Mouse (Mus musculus): ENCODE measurements around the gene Gpx3. TPM values are rescaled to one million over a fixed set of nuclear protein-coding genes. Genes with fewer than 3 reads are reported as not detected.

Gene Gpx3
- polyA plus RNA-seq, 1 experiment, result 88.0 TPM

GRCm38 (mm10) chr11:54910081-54910665 is 7.9 kb downstream of the Gpx3 start:
- no peak for DNase-seq (ENCODE audit: low read depth, low spot score)
- 85% methylated on average over 12 of the region's 12 CpGs for WGBS

- 89% methylated on average over 3 of the region's 3 CpGs for WGBS
These were observed 8.9 kb downstream of the Gpx3 start for GRCm38 (mm10) chr11:54911201-54911600.

DNA sequence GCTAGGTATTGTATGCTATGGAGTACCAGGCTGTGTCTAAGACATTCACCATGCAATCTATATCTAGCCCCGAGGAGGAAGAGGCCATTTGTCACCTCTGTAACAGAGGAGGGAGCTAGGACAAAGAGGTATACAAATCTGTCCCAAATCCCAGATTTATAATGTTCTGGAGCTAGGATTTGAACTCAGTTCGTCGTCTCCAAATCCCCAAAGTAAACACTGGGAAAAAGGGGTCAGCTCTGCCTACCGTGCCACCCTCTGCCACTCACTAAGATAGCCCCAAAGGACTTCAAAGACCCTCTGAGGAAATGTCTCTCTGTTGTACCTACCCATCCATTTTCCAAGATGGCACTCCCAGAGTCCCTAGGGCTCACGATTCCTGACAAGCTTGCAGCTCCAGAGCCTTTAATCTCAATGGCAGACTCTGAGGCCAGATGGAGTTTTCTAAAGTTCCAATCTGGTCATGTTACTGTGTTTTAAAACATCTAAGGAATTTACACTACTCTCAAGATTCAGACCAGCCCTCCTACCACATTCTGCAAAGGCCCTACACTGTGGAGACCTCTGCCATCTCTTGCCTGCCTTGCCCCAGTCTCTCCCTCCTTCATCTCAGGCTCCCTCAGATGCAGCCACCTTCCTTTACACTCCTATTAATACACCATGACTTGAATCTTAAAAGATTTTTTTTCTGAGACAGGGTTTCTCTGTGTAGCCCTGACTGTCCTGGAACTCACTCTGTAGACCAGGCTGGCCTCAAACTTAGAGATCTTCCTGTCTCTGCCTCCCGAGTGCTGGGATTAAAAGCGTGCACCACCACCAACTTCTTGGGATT is 9.6 kb downstream of the Gpx3 start:
- WGBS, result 84% methylated on average over 7 of the region's 7 CpGs
- no peak for DNase-seq (ENCODE audit: low read depth, low spot score)

More at GRCm38 (mm10) chr11:54911201-54911600, 8.9 kb downstream of the Gpx3 start:
- no peak for DNase-seq (ENCODE audit: low read depth, low spot score)

DNA sequence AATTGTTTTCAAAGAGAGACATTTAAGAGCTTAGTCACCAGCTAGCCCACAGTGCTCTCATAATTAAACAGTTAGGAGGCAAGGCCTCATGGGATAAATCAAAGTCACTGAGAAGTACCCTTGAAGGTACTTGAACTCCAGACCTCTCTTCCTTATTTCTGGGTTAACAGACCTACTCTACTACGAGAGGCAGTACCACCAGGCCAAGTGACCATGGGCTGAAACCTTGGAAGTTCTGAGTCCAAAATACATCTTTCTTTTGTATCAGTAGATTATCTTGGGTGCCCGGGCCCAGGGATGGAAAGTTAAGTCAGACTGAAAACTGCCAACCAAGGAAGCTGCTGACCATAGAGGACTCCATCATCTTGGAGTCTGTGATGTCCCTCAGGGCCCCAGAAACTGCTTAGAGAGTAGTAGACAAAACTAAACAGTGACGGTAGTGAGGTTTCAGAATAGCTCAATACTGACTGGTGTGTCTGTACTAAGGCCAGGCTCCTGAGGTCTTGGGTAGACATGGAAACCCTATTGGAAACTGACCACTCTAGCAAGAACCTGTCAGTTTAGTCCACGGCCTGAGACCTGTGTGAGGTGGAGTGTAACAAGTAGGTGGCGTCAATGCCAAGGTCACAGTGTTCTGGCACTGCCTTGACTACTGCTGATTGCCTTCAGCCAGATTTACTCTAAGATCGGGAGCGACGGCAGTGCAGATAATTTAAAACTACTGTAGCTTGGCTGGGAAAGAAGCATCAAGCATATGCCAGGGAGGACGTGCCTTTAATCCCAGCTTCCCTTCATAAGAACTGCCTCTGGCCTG is 10.5 kb downstream of the Gpx3 start:
- WGBS, result 87% methylated on average over 9 of the region's 9 CpGs
- DNase-seq (ENCODE audit: low read depth, low spot score), result no peak

DNA sequence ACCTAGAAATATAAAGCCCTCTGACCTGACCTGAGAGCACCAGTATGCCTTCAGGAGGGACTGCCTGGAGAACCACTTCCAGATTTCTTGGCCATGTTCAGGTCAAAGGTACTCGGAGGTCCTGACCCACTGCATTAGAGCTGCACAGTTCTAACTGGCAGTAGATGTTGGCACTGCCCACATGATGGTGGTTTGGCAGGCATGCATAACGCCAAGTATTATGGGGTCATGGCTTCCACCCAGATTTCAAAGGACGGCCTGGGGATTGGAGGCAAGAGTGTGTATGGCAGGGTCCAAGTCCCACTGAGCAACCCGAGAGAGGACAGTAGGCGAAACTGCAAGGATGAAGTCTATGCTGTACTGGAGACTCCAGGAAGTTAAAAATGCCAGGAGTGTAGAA is 11.6 kb downstream of the Gpx3 start:
- no peak for DNase-seq (ENCODE audit: low read depth, low spot score)
- WGBS, result 88% methylated on average over 5 of the region's 5 CpGs

DNA sequence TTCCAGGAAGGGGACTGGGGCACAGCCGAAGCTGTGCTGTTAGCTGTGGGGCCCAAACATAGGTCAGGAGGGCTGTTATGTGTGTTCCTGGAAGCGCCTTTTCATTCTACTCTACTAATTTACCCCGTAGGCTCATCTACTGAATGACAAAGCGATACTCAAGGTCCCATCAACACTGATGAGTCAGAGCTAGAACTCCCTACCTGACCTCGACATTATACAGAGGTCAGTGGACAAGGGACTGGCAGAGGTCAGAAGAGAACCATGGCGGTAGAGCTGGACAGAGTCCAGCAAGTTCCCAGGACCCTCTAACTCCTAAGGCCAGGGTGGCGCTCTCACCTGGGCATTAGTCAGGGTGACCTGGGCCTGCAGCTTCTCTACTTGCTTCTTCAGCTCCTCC is 15.2 kb downstream of the Gpx3 start:
- DNase-seq (ENCODE audit: low read depth, low spot score), result no peak
- 91% methylated on average over 7 of the region's 7 CpGs for WGBS

DNA sequence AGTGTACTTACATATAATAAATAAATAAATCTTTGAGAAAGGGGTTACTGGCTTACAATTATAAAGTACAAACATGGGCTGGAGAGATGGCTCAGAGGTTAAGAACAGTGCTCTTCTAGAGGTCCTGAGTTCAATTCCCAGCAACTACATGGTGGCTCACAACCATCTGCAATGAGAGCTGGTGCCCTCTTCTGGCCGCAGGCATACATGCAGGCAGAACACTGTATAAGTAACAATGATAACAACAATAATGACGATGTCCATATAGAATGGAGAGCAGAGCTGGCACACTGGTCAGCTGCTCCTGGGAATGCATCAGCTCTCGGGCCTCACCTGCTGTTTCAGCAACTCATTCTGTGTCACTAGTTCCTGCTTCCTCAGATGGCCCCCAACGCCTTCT is 16.0 kb downstream of the Gpx3 start:
- DNase-seq (ENCODE audit: low read depth, low spot score), result no peak
- 95% methylated on average over 4 of the region's 4 CpGs for WGBS

DNA sequence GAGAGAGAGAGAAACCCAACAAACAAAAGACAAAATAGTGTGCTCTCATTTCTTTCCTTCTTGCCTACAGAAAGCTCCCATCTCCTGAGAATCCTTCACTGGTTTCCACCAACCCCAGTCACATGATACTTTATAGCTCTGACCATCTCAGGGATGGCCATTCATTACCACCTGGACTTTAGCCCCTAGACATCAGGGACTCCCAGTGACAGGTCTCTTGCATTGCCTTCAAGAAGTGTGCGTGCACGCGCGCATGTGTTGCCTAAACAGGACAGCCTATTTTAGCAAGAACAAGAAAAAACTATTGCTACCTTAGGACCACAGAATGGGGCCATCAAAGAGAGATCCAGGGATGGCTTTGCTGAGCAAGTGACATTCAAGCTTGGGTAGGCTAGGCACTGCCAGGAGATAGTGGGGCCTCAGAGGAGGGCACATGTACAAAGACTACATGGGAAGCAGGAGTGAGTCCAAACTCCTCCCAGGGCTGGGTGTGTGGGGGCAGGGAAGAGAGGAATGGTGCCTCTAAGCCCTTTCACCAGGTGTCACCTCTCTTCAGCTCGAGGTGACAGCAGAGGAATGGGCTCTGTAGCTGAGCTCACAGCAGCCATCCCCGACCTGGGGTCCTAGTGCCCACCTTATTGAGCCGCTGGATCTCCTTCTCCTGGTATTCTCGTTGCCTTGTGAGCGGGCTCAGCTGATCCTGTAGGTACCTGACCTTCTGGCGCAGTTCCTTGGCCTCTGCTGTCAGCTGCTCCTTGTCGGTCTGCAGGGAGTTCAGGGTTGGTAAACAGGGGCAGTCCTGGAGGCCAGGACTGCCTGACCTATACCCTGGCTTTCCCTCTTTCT is 18.1 kb downstream of the Gpx3 start:
- DNase-seq (ENCODE audit: low read depth, low spot score), result no peak
- WGBS, result 68% methylated on average over 11 of the region's 11 CpGs

GRCm38 (mm10) chr11:54920973-54921580 is 18.8 kb downstream of the Gpx3 start:
- WGBS, result 70% methylated on average over 6 of the region's 6 CpGs
- no peak for DNase-seq (ENCODE audit: low read depth, low spot score)

GRCm38 (mm10) chr11:54921798-54922197 is 19.5 kb downstream of the Gpx3 start:
- 67% methylated on average over 7 of the region's 7 CpGs for WGBS

GRCm38 (mm10) chr11:54922488-54922887 is 20.2 kb downstream of the Gpx3 start:
- DNase-seq (ENCODE audit: low read depth, low spot score), result no peak
- 95% methylated on average over 3 of the region's 3 CpGs for WGBS

More at GRCm38 (mm10) chr11:54921798-54922197, 19.5 kb downstream of the Gpx3 start:
- DNase-seq (ENCODE audit: low read depth, low spot score), result no peak

DNA sequence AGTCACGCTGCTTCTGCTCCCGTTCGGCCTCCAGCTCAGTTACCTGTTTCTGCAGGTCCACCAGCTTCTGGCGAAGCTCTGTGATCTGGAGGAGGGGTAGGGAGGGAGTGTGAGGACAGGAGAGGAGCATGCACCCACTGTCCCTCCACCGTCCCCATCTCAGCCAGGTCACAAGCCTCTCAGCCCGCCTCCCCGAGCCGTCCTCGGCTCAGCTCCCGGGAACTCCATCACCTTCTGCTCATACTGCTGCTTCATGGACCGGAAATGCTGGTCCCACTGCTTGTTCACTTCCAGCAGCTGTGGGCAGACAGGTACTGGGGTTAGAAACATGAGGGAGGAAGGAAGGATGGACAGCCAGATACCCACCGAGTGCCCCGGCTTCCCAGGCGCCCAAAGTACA is 21.9 kb downstream of the Gpx3 start:
- DNase-seq (ENCODE audit: low read depth, low spot score), result no peak
- WGBS, result 93% methylated on average over 14 of the region's 14 CpGs

DNA sequence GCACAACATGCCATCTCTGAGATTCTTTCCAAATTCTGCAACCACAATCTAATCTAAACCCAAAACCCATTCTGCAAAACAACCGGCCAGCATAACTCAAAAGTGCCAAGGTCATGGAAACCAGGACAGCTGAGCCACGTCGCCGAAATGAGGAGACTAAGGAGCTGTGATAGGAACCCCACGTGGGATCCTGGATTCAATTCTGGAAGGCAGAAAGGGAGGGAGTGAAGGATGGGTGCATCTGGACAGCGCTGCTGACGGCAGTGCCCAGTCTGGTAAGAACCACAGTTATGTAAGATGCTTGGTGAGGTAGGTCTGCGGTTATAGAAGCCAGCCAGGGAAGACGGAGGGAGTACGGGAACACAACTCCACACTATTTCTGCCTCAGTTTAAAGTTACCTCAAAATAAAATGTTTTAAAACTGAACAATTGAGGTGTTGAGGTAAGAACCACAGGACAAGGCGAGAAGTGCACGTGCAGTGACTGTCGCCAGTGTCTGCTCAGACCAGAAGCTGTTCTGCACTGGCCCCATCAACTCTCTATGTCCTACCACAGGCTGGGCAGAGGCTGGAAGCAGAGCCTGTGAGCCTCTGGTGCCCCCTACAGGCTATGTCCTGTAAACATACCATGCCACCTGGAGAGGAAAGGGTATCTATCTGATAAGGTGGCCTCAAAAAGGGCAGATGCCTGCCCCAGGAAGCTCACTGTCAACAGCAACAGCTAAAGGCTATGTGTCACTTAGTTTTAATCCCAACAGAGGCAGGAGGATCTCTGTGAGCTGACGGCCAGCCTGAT is 25.3 kb downstream of the Gpx3 start:
- WGBS, result 82% methylated on average over 14 of the region's 14 CpGs
- DNase-seq (ENCODE audit: low read depth, low spot score), result no peak

GRCm38 (mm10) chr11:54928219-54928618 is 26.0 kb downstream of the Gpx3 start:
- 90% methylated on average over 3 of the region's 3 CpGs for WGBS
- DNase-seq (ENCODE audit: low read depth, low spot score), result no peak

- 73% methylated on average over 7 of the region's 7 CpGs for WGBS
- DNase-seq (ENCODE audit: low read depth, low spot score), result no peak
These were observed 26.6 kb downstream of the Gpx3 start for GRCm38 (mm10) chr11:54928886-54929285.

GRCm38 (mm10) chr11:54929290-54929689 is 27.0 kb downstream of the Gpx3 start:
- WGBS, result 83% methylated on average over 6 of the region's 6 CpGs
- DNase-seq (ENCODE audit: low read depth, low spot score), result no peak

DNA sequence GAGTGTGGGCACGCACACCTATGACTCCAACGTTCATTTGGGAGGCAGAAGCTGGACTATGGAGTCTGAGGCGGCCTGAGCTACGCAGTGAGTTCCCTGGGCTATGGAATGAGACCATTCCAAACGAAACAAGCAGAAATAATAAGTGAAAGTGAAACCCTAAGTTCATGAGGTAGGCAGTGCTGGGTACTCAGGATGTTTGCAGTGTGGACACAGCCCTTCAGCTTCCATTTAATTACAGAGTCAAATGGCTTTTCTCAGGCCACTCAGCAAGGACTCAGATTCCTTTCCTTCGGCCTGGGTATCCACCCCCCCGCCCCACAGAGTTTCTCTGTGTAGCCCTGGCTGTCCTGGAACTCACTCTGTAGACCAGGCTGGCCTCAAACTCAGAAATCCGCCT is 27.5 kb downstream of the Gpx3 start:
- no peak for DNase-seq (ENCODE audit: low read depth, low spot score)
- 83% methylated on average over 8 of the region's 8 CpGs for WGBS

- no peak for DNase-seq (ENCODE audit: low read depth, low spot score)
- 67% methylated on average over 7 of the region's 7 CpGs for WGBS
These were observed 28.2 kb downstream of the Gpx3 start for GRCm38 (mm10) chr11:54930318-54930979.

Data from large intestine, adult 2 months (tissue).